ENCODE assay signal across 12 mouse cellular contexts in the genomic region with DNA sequence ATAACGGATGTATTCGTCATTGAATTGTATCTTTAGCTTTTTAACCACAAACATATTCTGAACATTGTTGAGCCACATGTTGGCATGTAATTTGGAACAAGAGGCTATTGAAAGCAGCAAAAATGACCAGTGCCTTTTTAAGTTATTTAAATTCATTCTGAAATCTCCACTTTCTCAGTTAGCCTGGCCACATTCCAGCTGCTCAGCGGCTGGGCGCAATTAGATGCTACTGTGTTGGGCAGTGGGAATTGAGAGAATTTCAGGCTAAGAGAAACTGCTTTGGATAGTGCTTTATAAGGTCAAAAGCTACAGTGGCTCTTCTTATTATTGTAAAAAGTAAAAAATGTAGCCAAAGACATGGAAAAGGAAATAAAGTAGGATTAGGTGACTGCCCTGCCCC.
DNase-seq lines count a peak whose midpoint lies in the region; ATAC-seq and TF ChIP-seq lines count a peak whose summit lies in the region.
"Had no signal": no experiment of that assay in that cellular context is flagged by ENCODE, and none has a peak within 500 bp of the region (broad histone marks: within the 10 kb centered on the region; RNA-seq: fewer than 3 reads in every experiment).

No protein-coding gene starts in this region.

- no peaks in the 10 kb centered on the region for H3K27me3 ChIP-seq in embryonic facial prominence, embryonic 11.5 days (ENCODE audit: control insufficient read depth, insufficient read depth, low read length)
- no peaks in the 10 kb centered on the region for H3K27me3 ChIP-seq in embryonic facial prominence, embryonic 10.5 days (replicated peaks; ENCODE audit: low read depth, poor library complexity, severe bottlenecking)
- H3K27me3 ChIP-seq in kidney, embryonic 14.5 days (ENCODE audit: control insufficient read depth, insufficient read depth, low read length): no peaks in the 10 kb centered on the region
- no peaks in the 10 kb centered on the region for H3K27me3 ChIP-seq in stomach, postnatal 0 days (ENCODE audit: control insufficient read depth, insufficient read depth, low read length)

- H3K4me2 ChIP-seq in embryonic facial prominence, embryonic 11.5 days (ENCODE audit: low read depth, low read length): no peak overlapping the region
- no peak overlapping the region for H3K4me2 ChIP-seq in kidney, embryonic 14.5 days (replicated peaks; ENCODE audit: low read depth, low read length)
- no peak overlapping the region for H3K4me2 ChIP-seq in stomach, postnatal 0 days (replicated peaks; ENCODE audit: low read depth)

- H3K4me3 ChIP-seq in embryonic facial prominence, embryonic 11.5 days (ENCODE audit: low read depth, low read length): no peak overlapping the region
- no peak overlapping the region for H3K4me3 ChIP-seq in embryonic facial prominence, embryonic 10.5 days
- H3K4me3 ChIP-seq in kidney, embryonic 14.5 days (ENCODE audit: low read length): no peak overlapping the region
- H3K4me3 ChIP-seq in stomach, postnatal 0 days (ENCODE audit: low read depth, low read length): no peak overlapping the region
- H3K4me3 ChIP-seq: erythroblast, embryonic 14.5 days had no signal

- H3K9ac ChIP-seq in embryonic facial prominence, embryonic 11.5 days (replicated peaks; ENCODE audit: low read length): no peak overlapping the region
- H3K9ac ChIP-seq in kidney, embryonic 14.5 days (ENCODE audit: low read depth, low read length): no peak overlapping the region
- H3K9ac ChIP-seq in stomach, postnatal 0 days (ENCODE audit: low read length): no peak overlapping the region

- DNase-seq in embryonic facial prominence, embryonic 11.5 days (ENCODE audit: low spot score): peak; percentile 40
- DNase-seq in embryonic facial prominence, embryonic 10.5 days (ENCODE audit: low spot score): no peak
- no peak for DNase-seq in kidney, adult 9 months
- DNase-seq in retina, postnatal 1 day: peak; percentile 34
- no peak for DNase-seq in retina, embryonic 14.5 days (ENCODE audit: low spot score)
- no peak for DNase-seq in stomach, postnatal 0 days (ENCODE audit: low spot score)
- DNase-seq in thymus, postnatal 4 days: no peak
- DNase-seq: right cerebral cortex, postnatal 25 days; thymus, postnatal 25 days had no signal

- no peak overlapping the region for H3K27ac ChIP-seq in embryonic facial prominence, embryonic 11.5 days (replicated peaks; ENCODE audit: low read depth, low read length)
- H3K27ac ChIP-seq in embryonic facial prominence, embryonic 10.5 days (replicated peaks): no peak overlapping the region
- 0 out of 2 replicates have a peak overlapping the region, but pooled peaks have one; percentile 37 for H3K27ac ChIP-seq in kidney, embryonic 14.5 days (ENCODE audit: low read depth, low read length)
- 0 out of 2 replicates have a peak overlapping the region, but pooled peaks have one; percentile 24 for H3K27ac ChIP-seq in stomach, postnatal 0 days (replicated peaks)

- no peaks in the 10 kb centered on the region for H3K9me3 ChIP-seq in embryonic facial prominence, embryonic 11.5 days (replicated peaks; ENCODE audit: control insufficient read depth, low read length)
- H3K9me3 ChIP-seq in embryonic facial prominence, embryonic 10.5 days: no peaks in the 10 kb centered on the region
- H3K9me3 ChIP-seq in kidney, embryonic 14.5 days (ENCODE audit: control insufficient read depth, low read length): no peaks in the 10 kb centered on the region
- no peaks in the 10 kb centered on the region for H3K9me3 ChIP-seq in stomach, postnatal 0 days (ENCODE audit: control insufficient read depth, low read length)

- TF ChIP-seq CTCF in stomach, postnatal 0 days (IDR thresholded peaks at IDR 0.05; ENCODE audit: low read depth): no peak

- TF ChIP-seq EP300 in stomach, postnatal 0 days (optimal IDR thresholded peaks at IDR 0.05): no peak

- no peaks in the 10 kb centered on the region; the same call in 1 of the 2 replicates for H3K4me1 ChIP-seq in embryonic facial prominence, embryonic 11.5 days (ENCODE audit: control insufficient read depth, insufficient read depth, low read length)
- H3K4me1 ChIP-seq in embryonic facial prominence, embryonic 10.5 days: peaks cover 58% of the 10 kb centered on the region
- peaks cover 42% of the 10 kb centered on the region for H3K4me1 ChIP-seq in kidney, embryonic 14.5 days (ENCODE audit: control insufficient read depth, insufficient read depth, low read length)
- 0 out of 2 replicates have a peak, but pooled peaks cover 6% of the 10 kb centered on the region for H3K4me1 ChIP-seq in stomach, postnatal 0 days (replicated peaks; ENCODE audit: control insufficient read depth, insufficient read depth)

- WGBS in embryonic facial prominence, embryonic 11.5 days: 49% methylated on average over 4 of the region's 4 CpGs
- WGBS in embryonic facial prominence, embryonic 10.5 days: 66% methylated on average over 4 of the region's 4 CpGs
- 73% methylated on average over 4 of the region's 4 CpGs for WGBS in kidney, embryonic 14.5 days
- WGBS in stomach, postnatal 0 days: 58% methylated on average over 4 of the region's 4 CpGs

- no peaks in the 10 kb centered on the region for H3K36me3 ChIP-seq in embryonic facial prominence, embryonic 11.5 days (replicated peaks; ENCODE audit: control insufficient read depth, insufficient read depth, low read depth, low read length)
- peaks cover 12% of the 10 kb centered on the region; the same call in 1 of the 2 replicates for H3K36me3 ChIP-seq in embryonic facial prominence, embryonic 10.5 days (replicated peaks)
- no peaks in the 10 kb centered on the region; the same call in 1 of the 2 replicates for H3K36me3 ChIP-seq in kidney, embryonic 14.5 days (ENCODE audit: control insufficient read depth, insufficient read depth, low read length)
- no peaks in the 10 kb centered on the region for H3K36me3 ChIP-seq in stomach, postnatal 0 days (ENCODE audit: control insufficient read depth, insufficient read depth, low read length)
- H3K36me3 ChIP-seq: G1E had no signal

- ATAC-seq in embryonic facial prominence, embryonic 11.5 days (replicated peaks; ENCODE audit: insufficient number of reproducible peaks, low FRiP score, low TSS enrichment, low read depth): no peak
- ATAC-seq in kidney, embryonic 14.5 days (ENCODE audit: low FRiP score, low TSS enrichment): no peak
- ATAC-seq in stomach, postnatal 0 days (ENCODE audit: low FRiP score, low TSS enrichment): no peak

Comparison
In these comparisons a context has a peak if more than half of its experiments do, and no peak if none do; other contexts are left out.
1. DNase-seq: peak in embryonic facial prominence, embryonic 11.5 days (single experiment) and retina, postnatal 1 day (single experiment); none in embryonic facial prominence, embryonic 10.5 days (single experiment), kidney, adult 9 months (single experiment), retina, embryonic 14.5 days (single experiment), stomach, postnatal 0 days (single experiment) and thymus, postnatal 4 days (single experiment).
2. H3K27ac ChIP-seq: peak in kidney, embryonic 14.5 days (single experiment) and stomach, postnatal 0 days (single experiment); none in embryonic facial prominence, embryonic 11.5 days (single experiment) and embryonic facial prominence, embryonic 10.5 days (single experiment).